11 mouse cellular contexts compared by ENCODE assay signal in genomic region chr1:42229711-42230110, GRCm38 (mm10).
DNase-seq lines count a peak whose midpoint lies in the region; ATAC-seq lines count a peak whose summit lies in the region.
"Had no signal": no experiment of that assay in that cellular context is flagged by ENCODE, and none has a peak within 500 bp of the region (broad histone marks: within the 10 kb centered on the region; RNA-seq: fewer than 3 reads in every experiment).

No protein-coding gene starts in this region.

- no peaks in the 10 kb centered on the region for H3K36me3 ChIP-seq in heart, embryonic 16.5 days (ENCODE audit: control insufficient read depth, insufficient read depth)
- no peaks in the 10 kb centered on the region for H3K36me3 ChIP-seq in limb, embryonic 10.5 days
- H3K36me3 ChIP-seq: limb, embryonic 15.5 days had no signal

- H3K27me3 ChIP-seq in heart, embryonic 16.5 days (ENCODE audit: control insufficient read depth, insufficient read depth, low read length), result no peaks in the 10 kb centered on the region
- no peaks in the 10 kb centered on the region for H3K27me3 ChIP-seq in limb, embryonic 10.5 days (ENCODE audit: low read depth, poor library complexity, severe bottlenecking)
- H3K27me3 ChIP-seq: limb, embryonic 15.5 days had no signal

- peak; percentile 92 to 95 for DNase-seq in cerebellum, postnatal 10 days
- no peak for DNase-seq in cerebellum, adult 8-10 months
- DNase-seq in left cerebral cortex, postnatal 10 days (ENCODE audit: extremely low spot score in 1 of 2, low spot score in 2 of 2), result peak; percentile 46 to 63
- no peak for DNase-seq in left cerebral cortex, postnatal 36 days (ENCODE audit: low spot score in 2 of 2)
- DNase-seq in lung, postnatal 4 days, result peak; percentile 32 to 70
- DNase-seq in ovary, postnatal 10 days (ENCODE audit: low spot score), result no peak
- DNase-seq in limb, embryonic 10.5 days (ENCODE audit: low spot score), result no peak
- DNase-seq: cerebellum, adult 9-10 months; thymus, postnatal 25 days had no signal

- H3K9me3 ChIP-seq in heart, embryonic 16.5 days (replicated peaks; ENCODE audit: control insufficient read depth, low read length), result no peaks in the 10 kb centered on the region
- H3K9me3 ChIP-seq in limb, embryonic 10.5 days (replicated peaks), result no peaks in the 10 kb centered on the region
- H3K9me3 ChIP-seq: limb, embryonic 15.5 days had no signal

- intact Hi-C loops in left cerebral cortex, postnatal 10 days (cut with DNase I), result no loop called here
- intact Hi-C loops in left cerebral cortex, postnatal 36 days (cut with DNase I), result no loop called here

- ATAC-seq in heart, embryonic 16.5 days (replicated peaks; ENCODE audit: extremely low read depth, insufficient read depth, low FRiP score), result peak; percentile 83

- WGBS in heart, embryonic 16.5 days, result 35% methylated on average over 12 of the region's 12 CpGs
- WGBS in limb, embryonic 10.5 days, result 83% methylated on average over 12 of the region's 12 CpGs

- H3K4me2 ChIP-seq in heart, embryonic 16.5 days (ENCODE audit: low read depth, low read length), result peak overlapping the region; percentile 53
- H3K4me2 ChIP-seq: limb, embryonic 15.5 days had no signal

- H3K27ac ChIP-seq in heart, embryonic 16.5 days (ENCODE audit: low read length), result peak overlapping the region; percentile 51
- no peak overlapping the region for H3K27ac ChIP-seq in limb, embryonic 10.5 days
- H3K27ac ChIP-seq: limb, embryonic 15.5 days had no signal

- H3K4me1 ChIP-seq in heart, embryonic 16.5 days (ENCODE audit: control insufficient read depth, insufficient read depth, low read length), result 0 out of 2 replicates have a peak, but pooled peaks cover 2% of the 10 kb centered on the region
- peaks cover 22% of the 10 kb centered on the region for H3K4me1 ChIP-seq in limb, embryonic 10.5 days
- H3K4me1 ChIP-seq: limb, embryonic 15.5 days had no signal

- peak overlapping the region; percentile 54; the same call in 1 of the 2 replicates for H3K9ac ChIP-seq in heart, embryonic 16.5 days (ENCODE audit: low read length)
- H3K9ac ChIP-seq: limb, embryonic 15.5 days had no signal

- peak overlapping the region; percentile 29 for H3K4me3 ChIP-seq in heart, embryonic 16.5 days (ENCODE audit: low read length)
- no peak overlapping the region for H3K4me3 ChIP-seq in limb, embryonic 10.5 days
- H3K4me3 ChIP-seq: limb, embryonic 15.5 days had no signal

Comparison
In these comparisons a context has a peak if more than half of its experiments do, and no peak if none do; other contexts are left out.
1. DNase-seq: peak in cerebellum, postnatal 10 days (2 of 2), left cerebral cortex, postnatal 10 days (2 of 2) and lung, postnatal 4 days (2 of 2); none in cerebellum, adult 8-10 months (single experiment), left cerebral cortex, postnatal 36 days (0 of 2), ovary, postnatal 10 days (single experiment) and limb, embryonic 10.5 days (single experiment).